Mouse (Mus musculus): ENCODE results near the gene Gm10203. TPM values are rescaled to one million over a fixed set of nuclear protein-coding genes. Genes with fewer than 3 reads are reported as not detected.
"Not testable (repeated sequence)": the region's sequence is repeated elsewhere in the genome, so short reads cannot be mapped to it uniquely, and the experiment has no call there.

Gene Gm10203
- not detected in 2 replicates for polyA plus RNA-seq (2014; fragmentation: Nextera tagmentation; extraction: Ambion mirVana)

- H3K4me3 ChIP-seq (ENCODE audit: low read depth, low read length); H3K9me3 ChIP-seq (ENCODE audit: control insufficient read depth, low read length); H3K4me1 ChIP-seq (replicated peaks; ENCODE audit: control insufficient read depth, insufficient read depth, low read length); H3K9ac ChIP-seq (ENCODE audit: low read length); H3K36me3 ChIP-seq (ENCODE audit: control insufficient read depth, insufficient read depth, low read length); H3K27ac ChIP-seq (ENCODE audit: low read depth); DNase-seq (ENCODE audit: low spot score); H3K4me2 ChIP-seq (ENCODE audit: low read length); H3K27me3 ChIP-seq (replicated peaks; ENCODE audit: control insufficient read depth, insufficient read depth, low read length); ATAC-seq (replicated peaks; ENCODE audit: low FRiP score, low TSS enrichment, low read depth): not testable (repeated sequence)
- WGBS: 84% methylated on average over 8 of the region's 8 CpGs
Measured at GRCm38 (mm10) chr6:149129870-149130269, at the start of gene Gm10203. Gm10203 (plus strand) TSS chr6:149130170.

GRCm38 (mm10) chr6:149092406-149092805 is 37.6 kb upstream of the Gm10203 start:
- no peak for DNase-seq (ENCODE audit: low spot score)
- Histone ChIP-seq H3K4me2 (ENCODE audit: low read length) (no peak overlapping the region), H3K27ac (ENCODE audit: low read depth) (no peak overlapping the region), H3K27me3 (replicated peaks; ENCODE audit: control insufficient read depth, insufficient read depth, low read length) (no peaks in the 10 kb centered on the region), H3K9ac (ENCODE audit: low read length) (no peak overlapping the region), H3K4me3 (ENCODE audit: low read depth, low read length) (no peak overlapping the region), H3K4me1 (replicated peaks; ENCODE audit: control insufficient read depth, insufficient read depth, low read length) (no peaks in the 10 kb centered on the region; the same call in 1 of the 2 replicates), H3K9me3 (ENCODE audit: control insufficient read depth, low read length) (no peaks in the 10 kb centered on the region), H3K36me3 (ENCODE audit: control insufficient read depth, insufficient read depth, low read length) (no peaks in the 10 kb centered on the region)
- WGBS: 96% methylated on average over 6 of the region's 6 CpGs
- no peak for ATAC-seq (replicated peaks; ENCODE audit: low FRiP score, low TSS enrichment, low read depth)

- H3K4me1 ChIP-seq (replicated peaks; ENCODE audit: control insufficient read depth, insufficient read depth, low read length): no peaks in the 10 kb centered on the region; the same call in 1 of the 2 replicates
- ATAC-seq (replicated peaks; ENCODE audit: low FRiP score, low TSS enrichment, low read depth) (no peak), DNase-seq (ENCODE audit: low spot score) (no peak)
- no peaks in the 10 kb centered on the region for H3K36me3 ChIP-seq (ENCODE audit: control insufficient read depth, insufficient read depth, low read length)
- 12% methylated on average over 5 of the region's 5 CpGs for WGBS
- H3K4me2 ChIP-seq (ENCODE audit: low read length): no peak overlapping the region
- H3K9me3 ChIP-seq (ENCODE audit: control insufficient read depth, low read length): no peaks in the 10 kb centered on the region
- H3K27ac ChIP-seq (ENCODE audit: low read depth): no peak overlapping the region
- H3K4me3 ChIP-seq (ENCODE audit: low read depth, low read length): no peak overlapping the region
- no peaks in the 10 kb centered on the region for H3K27me3 ChIP-seq (replicated peaks; ENCODE audit: control insufficient read depth, insufficient read depth, low read length)
- H3K9ac ChIP-seq (ENCODE audit: low read length): no peak overlapping the region
Measured at GRCm38 (mm10) chr6:149093465-149093864, 36.5 kb upstream of the Gm10203 start.

- no peak for DNase-seq (ENCODE audit: low spot score)
- no peak for ATAC-seq (replicated peaks; ENCODE audit: low FRiP score, low TSS enrichment, low read depth)
- H3K4me3 ChIP-seq (ENCODE audit: low read depth, low read length): no peak overlapping the region
- no peak overlapping the region for H3K4me2 ChIP-seq (ENCODE audit: low read length)
- H3K27me3 ChIP-seq (replicated peaks; ENCODE audit: control insufficient read depth, insufficient read depth, low read length): no peaks in the 10 kb centered on the region
- no peak overlapping the region for H3K9ac ChIP-seq (ENCODE audit: low read length)
- H3K9me3 ChIP-seq (ENCODE audit: control insufficient read depth, low read length): no peaks in the 10 kb centered on the region
- H3K27ac ChIP-seq (ENCODE audit: low read depth): no peak overlapping the region
- H3K4me1 ChIP-seq (replicated peaks; ENCODE audit: control insufficient read depth, insufficient read depth, low read length): no peaks in the 10 kb centered on the region; the same call in 1 of the 2 replicates
- WGBS: 66% methylated on average over 1 of the region's 1 CpGs
- no peaks in the 10 kb centered on the region for H3K36me3 ChIP-seq (ENCODE audit: control insufficient read depth, insufficient read depth, low read length)
Measured at GRCm38 (mm10) chr6:149094555-149094954, 35.4 kb upstream of the Gm10203 start.

- WGBS: 73% methylated on average over 6 of the region's 6 CpGs
- Histone ChIP-seq H3K9me3 (ENCODE audit: control insufficient read depth, low read length) (no peaks in the 10 kb centered on the region), H3K27ac (ENCODE audit: low read depth) (no peak overlapping the region), H3K9ac (ENCODE audit: low read length) (no peak overlapping the region), H3K4me1 (replicated peaks; ENCODE audit: control insufficient read depth, insufficient read depth, low read length) (no peaks in the 10 kb centered on the region; the same call in 1 of the 2 replicates), H3K36me3 (ENCODE audit: control insufficient read depth, insufficient read depth, low read length) (no peaks in the 10 kb centered on the region), H3K4me2 (ENCODE audit: low read length) (no peak overlapping the region), H3K27me3 (replicated peaks; ENCODE audit: control insufficient read depth, insufficient read depth, low read length) (no peaks in the 10 kb centered on the region), H3K4me3 (ENCODE audit: low read depth, low read length) (no peak overlapping the region)
- DNase-seq (ENCODE audit: low spot score) (no peak), ATAC-seq (replicated peaks; ENCODE audit: low FRiP score, low TSS enrichment, low read depth) (no peak)
Measured at GRCm38 (mm10) chr6:149095389-149095788, 34.6 kb upstream of the Gm10203 start.

GRCm38 (mm10) chr6:149096233-149096632 is 33.7 kb upstream of the Gm10203 start:
- Histone ChIP-seq H3K4me3 (ENCODE audit: low read depth, low read length) (no peak overlapping the region), H3K9ac (ENCODE audit: low read length) (no peak overlapping the region), H3K4me1 (replicated peaks; ENCODE audit: control insufficient read depth, insufficient read depth, low read length) (no peaks in the 10 kb centered on the region; the same call in 1 of the 2 replicates), H3K9me3 (ENCODE audit: control insufficient read depth, low read length) (no peaks in the 10 kb centered on the region), H3K27me3 (replicated peaks; ENCODE audit: control insufficient read depth, insufficient read depth, low read length) (no peaks in the 10 kb centered on the region), H3K4me2 (ENCODE audit: low read length) (no peak overlapping the region), H3K27ac (ENCODE audit: low read depth) (no peak overlapping the region), H3K36me3 (ENCODE audit: control insufficient read depth, insufficient read depth, low read length) (no peaks in the 10 kb centered on the region)
- ATAC-seq (replicated peaks; ENCODE audit: low FRiP score, low TSS enrichment, low read depth) (no peak), DNase-seq (ENCODE audit: low spot score) (no peak)
- 80% methylated on average over 2 of the region's 2 CpGs for WGBS

GRCm38 (mm10) chr6:149097276-149097675 is 32.7 kb upstream of the Gm10203 start:
- H3K4me1 ChIP-seq (replicated peaks; ENCODE audit: control insufficient read depth, insufficient read depth, low read length): no peaks in the 10 kb centered on the region; the same call in 1 of the 2 replicates
- H3K4me3 ChIP-seq (ENCODE audit: low read depth, low read length): no peak overlapping the region
- DNase-seq (ENCODE audit: low spot score): no peak
- H3K27ac ChIP-seq (ENCODE audit: low read depth): no peak overlapping the region
- no peak overlapping the region for H3K9ac ChIP-seq (ENCODE audit: low read length)
- H3K4me2 ChIP-seq (ENCODE audit: low read length): no peak overlapping the region
- no peaks in the 10 kb centered on the region for H3K9me3 ChIP-seq (ENCODE audit: control insufficient read depth, low read length)
- 87% methylated on average over 1 of the region's 1 CpGs for WGBS
- H3K27me3 ChIP-seq (replicated peaks; ENCODE audit: control insufficient read depth, insufficient read depth, low read length): no peaks in the 10 kb centered on the region
- no peak for ATAC-seq (replicated peaks; ENCODE audit: low FRiP score, low TSS enrichment, low read depth)
- H3K36me3 ChIP-seq (ENCODE audit: control insufficient read depth, insufficient read depth, low read length): no peaks in the 10 kb centered on the region

- Histone ChIP-seq H3K27me3 (replicated peaks; ENCODE audit: control insufficient read depth, insufficient read depth, low read length) (no peaks in the 10 kb centered on the region), H3K36me3 (ENCODE audit: control insufficient read depth, insufficient read depth, low read length) (no peaks in the 10 kb centered on the region), H3K9me3 (ENCODE audit: control insufficient read depth, low read length) (no peaks in the 10 kb centered on the region), H3K4me2 (ENCODE audit: low read length) (peak overlapping the region; percentile 79), H3K4me1 (replicated peaks; ENCODE audit: control insufficient read depth, insufficient read depth, low read length) (no peaks in the 10 kb centered on the region), H3K9ac (ENCODE audit: low read length) (no peak overlapping the region), H3K27ac (ENCODE audit: low read depth) (no peak overlapping the region), H3K4me3 (ENCODE audit: low read depth, low read length) (no peak overlapping the region; the same call in 1 of the 2 replicates)
- ATAC-seq (replicated peaks; ENCODE audit: low FRiP score, low TSS enrichment, low read depth): no peak
- no peak for DNase-seq (ENCODE audit: low spot score)
Measured at GRCm38 (mm10) chr6:149098993-149099392, 31.0 kb upstream of the Gm10203 start.

All from intestine, embryonic 14.5 days (tissue).